Mouse (Mus musculus): ENCODE measurements around the gene Dtd1. TPM values are rescaled to one million over a fixed set of nuclear protein-coding genes. Genes with fewer than 3 reads are reported as not detected.
A peak's percentile ranks its signal among the peaks of the same experiment; 100 is the strongest.

Gene Dtd1
- polyA plus RNA-seq, 1 experiment, result 11.8 TPM

DNA sequence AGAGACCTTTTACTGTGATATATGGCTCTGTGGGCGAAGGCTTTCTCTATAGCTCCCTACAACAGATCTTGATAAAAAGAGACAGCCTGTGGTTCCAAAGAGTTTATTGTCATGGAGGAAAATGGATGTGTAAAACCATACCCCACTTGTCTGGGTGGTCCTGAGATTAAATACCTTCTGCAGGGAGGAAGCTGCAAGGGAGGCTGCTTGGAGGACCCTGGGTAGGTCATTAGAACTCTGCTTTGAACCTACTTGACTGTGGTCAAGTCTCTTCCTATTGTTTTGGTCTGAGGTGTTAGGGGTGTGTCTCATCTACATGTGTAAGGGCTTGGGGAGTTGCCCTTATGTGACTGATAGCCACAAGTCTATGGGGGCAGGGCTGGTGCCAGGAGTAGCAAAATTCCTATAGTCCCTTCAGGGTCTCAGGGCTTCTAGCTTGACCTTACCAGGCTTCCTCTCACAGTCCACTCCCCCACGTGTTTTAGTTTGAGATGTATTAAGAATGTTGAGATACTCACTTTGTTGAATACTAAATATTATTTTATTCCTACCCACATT, 115.6 kb downstream of the Dtd1 start:
- Histone ChIP-seq H3K4me3 (ENCODE audit: control insufficient read depth, low read depth, low read length) (no peak overlapping the region), H3K4me1 (ENCODE audit: control insufficient read depth, insufficient read depth, low read length) (peaks cover 3% of the 10 kb centered on the region; the same call in 1 of the 2 replicates), H3K36me3 (ENCODE audit: control insufficient read depth, insufficient read depth, low read length) (no peaks in the 10 kb centered on the region), H3K27ac (ENCODE audit: control insufficient read depth, insufficient read depth, low read depth, low read length) (no peak overlapping the region), H3K27me3 (ENCODE audit: control insufficient read depth, insufficient read depth, low read length) (no peaks in the 10 kb centered on the region)
- TF ChIP-seq POLR2A (IDR thresholded peaks at IDR 0.05; ENCODE audit: control insufficient read depth, low read depth, low read length), result no peak
- no peak for TF ChIP-seq CTCF (IDR thresholded peaks at IDR 0.05; ENCODE audit: control insufficient read depth, insufficient read depth, insufficient replicate concordance, low read depth, low read length)

DNA sequence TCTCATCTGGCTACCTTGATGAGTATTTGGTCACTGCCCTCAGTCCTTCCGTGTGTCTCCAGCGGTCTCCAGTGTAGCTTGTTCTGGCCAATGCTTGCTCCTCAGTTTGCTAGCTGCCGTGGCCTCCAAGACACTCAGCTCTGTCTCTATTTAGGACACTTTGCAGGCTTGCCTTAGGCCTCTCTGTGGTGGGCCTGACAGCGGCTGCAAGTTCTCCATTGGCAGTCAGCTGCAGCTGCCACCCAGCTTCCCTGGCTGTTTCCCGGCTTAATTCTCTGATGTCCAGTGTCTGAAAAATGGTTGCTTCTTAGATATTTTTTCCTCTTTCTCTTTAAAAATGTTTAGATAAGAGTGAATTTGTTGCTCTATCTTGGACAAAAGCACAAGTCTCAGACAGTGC, 116.6 kb downstream of the Dtd1 start:
- Histone ChIP-seq H3K27me3 (ENCODE audit: control insufficient read depth, insufficient read depth, low read length) (no peaks in the 10 kb centered on the region), H3K4me3 (ENCODE audit: control insufficient read depth, low read depth, low read length) (no peak overlapping the region), H3K4me1 (ENCODE audit: control insufficient read depth, insufficient read depth, low read length) (peaks cover 3% of the 10 kb centered on the region; the same call in 1 of the 2 replicates), H3K36me3 (ENCODE audit: control insufficient read depth, insufficient read depth, low read length) (no peaks in the 10 kb centered on the region), H3K27ac (ENCODE audit: control insufficient read depth, insufficient read depth, low read depth, low read length) (peak overlapping the region; percentile 17; the same call in 1 of the 2 replicates)
- TF ChIP-seq CTCF (IDR thresholded peaks at IDR 0.05; ENCODE audit: control insufficient read depth, insufficient read depth, insufficient replicate concordance, low read depth, low read length) (no peak), POLR2A (IDR thresholded peaks at IDR 0.05; ENCODE audit: control insufficient read depth, low read depth, low read length) (no peak)

DNA sequence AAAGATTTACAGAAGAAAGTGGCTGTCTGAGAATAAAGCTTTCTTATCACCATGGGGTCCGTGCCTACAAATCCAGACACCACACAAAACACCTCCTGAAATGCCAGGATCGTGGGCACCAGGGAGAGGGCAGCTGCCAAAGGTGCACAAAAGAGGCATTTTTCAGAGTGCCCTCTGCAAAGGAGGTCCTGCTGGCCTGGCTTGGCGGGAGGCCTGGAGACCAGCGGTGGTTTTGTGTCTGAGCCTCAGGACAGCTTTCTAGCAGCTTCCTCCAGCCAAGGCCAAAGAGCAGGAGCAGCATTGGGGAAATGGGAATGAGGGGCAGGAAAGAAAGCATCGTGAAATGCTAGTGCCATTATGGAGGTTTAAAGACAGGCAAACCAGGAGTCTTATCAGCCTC, 118.6 kb downstream of the Dtd1 start:
- Histone ChIP-seq H3K4me1 (ENCODE audit: control insufficient read depth, insufficient read depth, low read length) (peaks cover 3% of the 10 kb centered on the region; the same call in 1 of the 2 replicates), H3K36me3 (ENCODE audit: control insufficient read depth, insufficient read depth, low read length) (no peaks in the 10 kb centered on the region), H3K27me3 (ENCODE audit: control insufficient read depth, insufficient read depth, low read length) (no peaks in the 10 kb centered on the region), H3K27ac (ENCODE audit: control insufficient read depth, insufficient read depth, low read depth, low read length) (no peak overlapping the region), H3K4me3 (ENCODE audit: control insufficient read depth, low read depth, low read length) (no peak overlapping the region)
- no peak for TF ChIP-seq POLR2A (IDR thresholded peaks at IDR 0.05; ENCODE audit: control insufficient read depth, low read depth, low read length)
- TF ChIP-seq CTCF (IDR thresholded peaks at IDR 0.05; ENCODE audit: control insufficient read depth, insufficient read depth, insufficient replicate concordance, low read depth, low read length), result no peak

DNA sequence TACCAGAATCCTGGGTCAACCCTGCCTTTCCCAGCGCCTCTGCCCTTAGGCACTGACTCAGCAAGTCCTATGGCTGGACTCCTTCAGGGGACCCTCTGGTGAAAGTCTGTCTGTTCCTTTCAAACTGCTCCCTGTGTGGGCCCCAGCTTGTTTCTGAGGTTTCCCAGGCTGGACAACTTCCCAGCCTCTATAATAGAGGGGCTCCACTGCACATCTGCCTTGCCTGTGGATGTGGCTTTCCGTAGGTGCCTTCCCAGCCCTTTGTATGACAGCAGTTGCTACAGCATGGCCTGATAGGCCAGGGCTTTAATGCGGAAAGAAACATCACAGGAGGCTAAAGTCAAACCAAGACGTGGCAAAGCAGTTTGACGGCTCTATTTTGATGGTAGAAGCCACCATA, 119.6 kb downstream of the Dtd1 start:
- Histone ChIP-seq H3K4me1 (ENCODE audit: control insufficient read depth, insufficient read depth, low read length) (peaks cover 3% of the 10 kb centered on the region; the same call in 1 of the 2 replicates), H3K4me3 (ENCODE audit: control insufficient read depth, low read depth, low read length) (no peak overlapping the region), H3K27me3 (ENCODE audit: control insufficient read depth, insufficient read depth, low read length) (no peaks in the 10 kb centered on the region), H3K36me3 (ENCODE audit: control insufficient read depth, insufficient read depth, low read length) (no peaks in the 10 kb centered on the region), H3K27ac (ENCODE audit: control insufficient read depth, insufficient read depth, low read depth, low read length) (no peak overlapping the region)
- TF ChIP-seq POLR2A (IDR thresholded peaks at IDR 0.05; ENCODE audit: control insufficient read depth, low read depth, low read length), result no peak
- TF ChIP-seq CTCF (IDR thresholded peaks at IDR 0.05; ENCODE audit: control insufficient read depth, insufficient read depth, insufficient replicate concordance, low read depth, low read length), result no peak

DNA sequence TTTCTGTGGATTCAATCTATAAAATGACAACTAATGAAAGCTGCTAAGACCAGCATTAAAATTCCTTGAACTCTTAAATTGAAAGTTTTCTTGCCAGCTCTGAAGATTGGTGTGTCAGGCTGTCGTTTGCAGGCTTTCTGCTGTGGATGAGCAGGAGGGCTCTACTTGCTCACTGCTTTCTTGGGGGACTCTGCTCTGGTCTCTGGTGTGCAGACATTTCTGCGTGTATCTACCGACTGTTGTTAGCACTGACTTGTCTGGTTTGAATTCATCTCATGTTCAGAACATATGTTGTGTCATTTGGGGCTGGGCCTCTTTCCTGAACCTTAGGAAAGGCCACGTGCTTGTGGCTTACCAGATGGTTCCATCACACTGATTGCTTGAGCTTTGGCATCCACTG, 120.0 kb downstream of the Dtd1 start:
- TF ChIP-seq POLR2A (IDR thresholded peaks at IDR 0.05; ENCODE audit: control insufficient read depth, low read depth, low read length), result no peak
- no peak for TF ChIP-seq CTCF (IDR thresholded peaks at IDR 0.05; ENCODE audit: control insufficient read depth, insufficient read depth, insufficient replicate concordance, low read depth, low read length)
- no peak overlapping the region for H3K27ac ChIP-seq (ENCODE audit: control insufficient read depth, insufficient read depth, low read depth, low read length)
- H3K4me3 ChIP-seq (ENCODE audit: control insufficient read depth, low read depth, low read length), result no peak overlapping the region
- H3K27me3 ChIP-seq (ENCODE audit: control insufficient read depth, insufficient read depth, low read length), result no peaks in the 10 kb centered on the region
- peaks cover 3% of the 10 kb centered on the region; the same call in 1 of the 2 replicates for H3K4me1 ChIP-seq (ENCODE audit: control insufficient read depth, insufficient read depth, low read length)
- H3K36me3 ChIP-seq (ENCODE audit: control insufficient read depth, insufficient read depth, low read length), result no peaks in the 10 kb centered on the region

DNA sequence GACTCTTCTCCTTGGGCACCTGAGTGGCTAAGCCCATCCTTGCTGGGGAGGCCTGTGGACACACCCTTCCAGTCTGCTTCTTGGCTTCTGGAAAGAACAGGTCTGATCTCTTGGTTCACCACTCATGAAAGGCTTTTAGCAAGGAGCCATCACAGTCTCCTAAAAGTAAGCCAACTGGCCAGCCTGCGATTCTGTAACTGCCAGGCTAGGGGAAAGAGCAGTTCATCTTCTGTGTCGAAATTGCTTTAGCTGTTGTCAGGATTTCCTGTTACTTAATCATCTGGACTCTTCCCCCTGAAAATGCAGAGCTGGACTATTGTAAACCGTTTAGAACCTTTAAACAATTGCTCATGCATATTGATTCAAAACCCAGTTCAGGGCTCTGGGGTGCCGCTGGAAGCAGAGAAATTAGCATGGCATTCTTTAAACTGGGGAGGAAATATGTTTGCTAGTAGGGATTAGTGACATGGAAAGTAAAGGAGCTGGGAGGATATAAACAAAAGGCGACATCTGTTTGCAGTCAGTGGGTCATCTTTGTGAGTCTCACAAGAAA, 120.8 kb downstream of the Dtd1 start:
- Histone ChIP-seq H3K36me3 (ENCODE audit: control insufficient read depth, insufficient read depth, low read length) (no peaks in the 10 kb centered on the region), H3K27me3 (ENCODE audit: control insufficient read depth, insufficient read depth, low read length) (no peaks in the 10 kb centered on the region), H3K4me3 (ENCODE audit: control insufficient read depth, low read depth, low read length) (no peak overlapping the region), H3K4me1 (ENCODE audit: control insufficient read depth, insufficient read depth, low read length) (peaks cover 3% of the 10 kb centered on the region; the same call in 1 of the 2 replicates), H3K27ac (ENCODE audit: control insufficient read depth, insufficient read depth, low read depth, low read length) (no peak overlapping the region)
- TF ChIP-seq POLR2A (IDR thresholded peaks at IDR 0.05; ENCODE audit: control insufficient read depth, low read depth, low read length), result no peak
- no peak for TF ChIP-seq CTCF (IDR thresholded peaks at IDR 0.05; ENCODE audit: control insufficient read depth, insufficient read depth, insufficient replicate concordance, low read depth, low read length)

DNA sequence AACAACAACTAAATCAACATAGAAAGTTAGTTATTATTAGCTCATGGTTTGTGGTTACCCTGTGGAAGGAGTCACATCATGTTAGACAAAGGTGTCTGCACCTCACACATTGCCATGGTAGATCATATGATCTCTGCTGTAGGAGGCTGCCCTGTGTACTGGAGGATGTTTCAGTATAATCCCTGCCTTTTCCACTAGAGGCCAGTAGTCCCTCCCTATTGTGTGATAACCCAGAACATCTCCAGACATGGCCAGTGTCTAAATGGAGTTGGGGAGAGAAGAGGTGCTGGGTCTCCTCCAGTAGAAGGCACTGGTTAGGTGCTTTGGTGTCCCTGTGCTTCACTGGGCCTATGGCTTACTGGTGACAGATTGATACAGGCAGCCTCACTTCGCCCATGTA, 125.0 kb downstream of the Dtd1 start:
- H3K4me3 ChIP-seq (ENCODE audit: control insufficient read depth, low read depth, low read length), result no peak overlapping the region
- TF ChIP-seq POLR2A (IDR thresholded peaks at IDR 0.05; ENCODE audit: control insufficient read depth, low read depth, low read length) (no peak), CTCF (IDR thresholded peaks at IDR 0.05; ENCODE audit: control insufficient read depth, insufficient read depth, insufficient replicate concordance, low read depth, low read length) (no peak)
- H3K27me3 ChIP-seq (ENCODE audit: control insufficient read depth, insufficient read depth, low read length), result no peaks in the 10 kb centered on the region
- no peak overlapping the region for H3K27ac ChIP-seq (ENCODE audit: control insufficient read depth, insufficient read depth, low read depth, low read length)
- H3K4me1 ChIP-seq (ENCODE audit: control insufficient read depth, insufficient read depth, low read length), result no peaks in the 10 kb centered on the region
- H3K36me3 ChIP-seq (ENCODE audit: control insufficient read depth, insufficient read depth, low read length), result no peaks in the 10 kb centered on the region

All from testis, adult 2 months (tissue).